Mouse (Mus musculus): Measurements from ENCODE around the gene Tiam2. TPM values are rescaled to one million over a fixed set of nuclear protein-coding genes. Genes with fewer than 3 reads are reported as not detected.

Gene Tiam2
- polyA plus RNA-seq, 1 experiment from 2014 or later = 3.6 TPM

- Histone ChIP-seq H3K4me3 (ENCODE audit: low read length) (no peak overlapping the region), H3K36me3 (ENCODE audit: control insufficient read depth, insufficient read depth, low read length) (no peaks in the 10 kb centered on the region), H3K27ac (ENCODE audit: low read depth, low read length) (no peak overlapping the region), H3K9me3 (ENCODE audit: control insufficient read depth, low read length) (no peaks in the 10 kb centered on the region), H3K9ac (ENCODE audit: low read depth, low read length) (no peak overlapping the region), H3K4me2 (ENCODE audit: low read length) (no peak overlapping the region), H3K27me3 (replicated peaks; ENCODE audit: control insufficient read depth, insufficient read depth, low read length) (no peaks in the 10 kb centered on the region), H3K4me1 (ENCODE audit: control insufficient read depth, insufficient read depth, low read depth, low read length) (no peaks in the 10 kb centered on the region)
- 72% methylated on average over 12 of the region's 12 CpGs for WGBS
- ATAC-seq = no peak
Observed at GRCm38 (mm10) chr17:3487721-3488601, 161.6 kb downstream of the Tiam2 start.

- H3K4me1 ChIP-seq (ENCODE audit: control insufficient read depth, insufficient read depth, low read depth, low read length) = no peaks in the 10 kb centered on the region
- ATAC-seq = no peak
- 86% methylated on average over 11 of the region's 11 CpGs for WGBS
Observed at GRCm38 (mm10) chr17:3490216-3490895, 164.0 kb downstream of the Tiam2 start.

GRCm38 (mm10) chr17:3491065-3491464 is 164.7 kb downstream of the Tiam2 start:
- Histone ChIP-seq H3K4me2 (ENCODE audit: low read length) (no peak overlapping the region), H3K36me3 (ENCODE audit: control insufficient read depth, insufficient read depth, low read length) (no peaks in the 10 kb centered on the region), H3K9me3 (ENCODE audit: control insufficient read depth, low read length) (no peaks in the 10 kb centered on the region), H3K27ac (ENCODE audit: low read depth, low read length) (no peak overlapping the region), H3K9ac (ENCODE audit: low read depth, low read length) (no peak overlapping the region), H3K4me1 (ENCODE audit: control insufficient read depth, insufficient read depth, low read depth, low read length) (no peaks in the 10 kb centered on the region), H3K27me3 (replicated peaks; ENCODE audit: control insufficient read depth, insufficient read depth, low read length) (no peaks in the 10 kb centered on the region), H3K4me3 (ENCODE audit: low read length) (no peak overlapping the region)
- ATAC-seq = no peak
- 74% methylated on average over 5 of the region's 5 CpGs for WGBS

More at GRCm38 (mm10) chr17:3490216-3490895, 164.0 kb downstream of the Tiam2 start:
- Histone ChIP-seq H3K36me3 (ENCODE audit: control insufficient read depth, insufficient read depth, low read length) (no peaks in the 10 kb centered on the region), H3K4me3 (ENCODE audit: low read length) (no peak overlapping the region), H3K27ac (ENCODE audit: low read depth, low read length) (no peak overlapping the region), H3K9ac (ENCODE audit: low read depth, low read length) (no peak overlapping the region), H3K9me3 (ENCODE audit: control insufficient read depth, low read length) (no peaks in the 10 kb centered on the region), H3K4me2 (ENCODE audit: low read length) (no peak overlapping the region), H3K27me3 (replicated peaks; ENCODE audit: control insufficient read depth, insufficient read depth, low read length) (no peaks in the 10 kb centered on the region)

GRCm38 (mm10) chr17:3491667-3492066 is 165.3 kb downstream of the Tiam2 start:
- 79% methylated on average over 6 of the region's 6 CpGs for WGBS
- no peaks in the 10 kb centered on the region for H3K27me3 ChIP-seq (replicated peaks; ENCODE audit: control insufficient read depth, insufficient read depth, low read length)
- ATAC-seq = no peak

GRCm38 (mm10) chr17:3495576-3495975 is 169.2 kb downstream of the Tiam2 start:
- no peak overlapping the region for H3K4me2 ChIP-seq (ENCODE audit: low read length)
- H3K27ac ChIP-seq (ENCODE audit: low read depth, low read length) = no peak overlapping the region
- ATAC-seq = no peak
- H3K4me1 ChIP-seq (ENCODE audit: control insufficient read depth, insufficient read depth, low read depth, low read length) = no peaks in the 10 kb centered on the region
- no peak overlapping the region for H3K4me3 ChIP-seq (ENCODE audit: low read length)
- no peak overlapping the region for H3K9ac ChIP-seq (ENCODE audit: low read depth, low read length)
- 78% methylated on average over 2 of the region's 2 CpGs for WGBS
- no peaks in the 10 kb centered on the region for H3K36me3 ChIP-seq (ENCODE audit: control insufficient read depth, insufficient read depth, low read length)
- H3K27me3 ChIP-seq (replicated peaks; ENCODE audit: control insufficient read depth, insufficient read depth, low read length) = no peaks in the 10 kb centered on the region
- no peaks in the 10 kb centered on the region for H3K9me3 ChIP-seq (ENCODE audit: control insufficient read depth, low read length)

More at GRCm38 (mm10) chr17:3491667-3492066, 165.3 kb downstream of the Tiam2 start:
- Histone ChIP-seq H3K27ac (ENCODE audit: low read depth, low read length) (no peak overlapping the region), H3K36me3 (ENCODE audit: control insufficient read depth, insufficient read depth, low read length) (no peaks in the 10 kb centered on the region), H3K4me1 (ENCODE audit: control insufficient read depth, insufficient read depth, low read depth, low read length) (no peaks in the 10 kb centered on the region), H3K4me2 (ENCODE audit: low read length) (no peak overlapping the region), H3K9me3 (ENCODE audit: control insufficient read depth, low read length) (no peaks in the 10 kb centered on the region), H3K4me3 (ENCODE audit: low read length) (no peak overlapping the region), H3K9ac (ENCODE audit: low read depth, low read length) (no peak overlapping the region)

GRCm38 (mm10) chr17:3496080-3496479 is 169.7 kb downstream of the Tiam2 start:
- 91% methylated on average over 3 of the region's 3 CpGs for WGBS
- no peaks in the 10 kb centered on the region for H3K27me3 ChIP-seq (replicated peaks; ENCODE audit: control insufficient read depth, insufficient read depth, low read length)
- H3K27ac ChIP-seq (ENCODE audit: low read depth, low read length) = no peak overlapping the region
- H3K4me1 ChIP-seq (ENCODE audit: control insufficient read depth, insufficient read depth, low read depth, low read length) = no peaks in the 10 kb centered on the region
- no peaks in the 10 kb centered on the region for H3K36me3 ChIP-seq (ENCODE audit: control insufficient read depth, insufficient read depth, low read length)
- no peak for ATAC-seq
- H3K9me3 ChIP-seq (ENCODE audit: control insufficient read depth, low read length) = no peaks in the 10 kb centered on the region
- H3K4me3 ChIP-seq (ENCODE audit: low read length) = no peak overlapping the region
- H3K9ac ChIP-seq (ENCODE audit: low read depth, low read length) = no peak overlapping the region
- no peak overlapping the region for H3K4me2 ChIP-seq (ENCODE audit: low read length)

- no peak for ATAC-seq
- Histone ChIP-seq H3K27me3 (replicated peaks; ENCODE audit: control insufficient read depth, insufficient read depth, low read length) (no peaks in the 10 kb centered on the region), H3K27ac (ENCODE audit: low read depth, low read length) (no peak overlapping the region), H3K4me1 (ENCODE audit: control insufficient read depth, insufficient read depth, low read depth, low read length) (no peaks in the 10 kb centered on the region), H3K9ac (ENCODE audit: low read depth, low read length) (no peak overlapping the region), H3K4me3 (ENCODE audit: low read length) (no peak overlapping the region), H3K36me3 (ENCODE audit: control insufficient read depth, insufficient read depth, low read length) (no peaks in the 10 kb centered on the region), H3K4me2 (ENCODE audit: low read length) (no peak overlapping the region), H3K9me3 (ENCODE audit: control insufficient read depth, low read length) (no peaks in the 10 kb centered on the region)
- WGBS = 28% methylated on average over 3 of the region's 3 CpGs
Observed at GRCm38 (mm10) chr17:3498086-3498485, 171.7 kb downstream of the Tiam2 start.

GRCm38 (mm10) chr17:3498580-3498979 is 172.2 kb downstream of the Tiam2 start:
- no peak overlapping the region for H3K27ac ChIP-seq (ENCODE audit: low read depth, low read length)
- 96% methylated on average over 3 of the region's 3 CpGs for WGBS
- no peak for ATAC-seq
- H3K4me2 ChIP-seq (ENCODE audit: low read length) = no peak overlapping the region
- no peak overlapping the region for H3K4me3 ChIP-seq (ENCODE audit: low read length)
- H3K9ac ChIP-seq (ENCODE audit: low read depth, low read length) = no peak overlapping the region
- H3K9me3 ChIP-seq (ENCODE audit: control insufficient read depth, low read length) = no peaks in the 10 kb centered on the region
- no peaks in the 10 kb centered on the region for H3K4me1 ChIP-seq (ENCODE audit: control insufficient read depth, insufficient read depth, low read depth, low read length)
- no peaks in the 10 kb centered on the region for H3K36me3 ChIP-seq (ENCODE audit: control insufficient read depth, insufficient read depth, low read length)
- no peaks in the 10 kb centered on the region for H3K27me3 ChIP-seq (replicated peaks; ENCODE audit: control insufficient read depth, insufficient read depth, low read length)

GRCm38 (mm10) chr17:3499468-3499867 is 173.1 kb downstream of the Tiam2 start:
- Histone ChIP-seq H3K27ac (ENCODE audit: low read depth, low read length) (no peak overlapping the region), H3K4me1 (ENCODE audit: control insufficient read depth, insufficient read depth, low read depth, low read length) (no peaks in the 10 kb centered on the region), H3K9ac (ENCODE audit: low read depth, low read length) (no peak overlapping the region), H3K9me3 (ENCODE audit: control insufficient read depth, low read length) (no peaks in the 10 kb centered on the region), H3K4me3 (ENCODE audit: low read length) (no peak overlapping the region), H3K27me3 (replicated peaks; ENCODE audit: control insufficient read depth, insufficient read depth, low read length) (no peaks in the 10 kb centered on the region), H3K36me3 (ENCODE audit: control insufficient read depth, insufficient read depth, low read length) (no peaks in the 10 kb centered on the region), H3K4me2 (ENCODE audit: low read length) (no peak overlapping the region)
- no peak for ATAC-seq
- 93% methylated on average over 8 of the region's 8 CpGs for WGBS

Data from hindbrain, embryonic 16.5 days (tissue).